Mouse (Mus musculus) heart, embryonic 15.5 days (tissue): ENCODE results near the gene Pipox. TPM values are rescaled to one million over a fixed set of nuclear protein-coding genes. Genes with fewer than 3 reads are reported as not detected.

Experiments
- ATAC-seq: fragments of 200-750 bp; cut with Nextera tagmentation; replicated peaks from 2 replicates; pipeline ENCODE4 v1.8.0; 2017; ENCODE audit warnings: low read depth, moderate TSS enrichment; ENCODE audit not compliant: insufficient number of reproducible peaks, insufficient read depth, low FRiP score
- H3K27ac ChIP-seq: fragments of 300-500 bp; sonication (generic); 2 replicates; pipeline ENCODE4 v1.5.1; 2015; ENCODE audit warnings: mild to moderate bottlenecking, inconsistent platforms
- H3K27me3 ChIP-seq: fragments of 300-500 bp; sonication (generic); 2 replicates; pipeline ENCODE4 v1.6.1; 2015; ENCODE audit warnings: inconsistent platforms
- H3K36me3 ChIP-seq: fragments of 300-500 bp; sonication (generic); 2 replicates; pipeline ENCODE4 v1.6.1; 2015; ENCODE audit warnings: mild to moderate bottlenecking, inconsistent platforms
- H3K4me1 ChIP-seq: fragments of 300-500 bp; sonication (generic); replicated peaks from 2 replicates; pipeline ENCODE4 v1.6.1; 2015; ENCODE audit warnings: inconsistent platforms
- H3K4me2 ChIP-seq: fragments of 300-500 bp; sonication (generic); 2 replicates; pipeline ENCODE4 v1.6.1; 2015; ENCODE audit warnings: inconsistent platforms, mild to moderate bottlenecking, moderate library complexity
- H3K4me3 ChIP-seq: fragments of 300-500 bp; sonication (generic); 2 replicates; pipeline ENCODE4 v1.5.1; 2015; ENCODE audit warnings: mild to moderate bottlenecking, inconsistent platforms
- H3K9ac ChIP-seq: fragments of 300-500 bp; sonication (generic); 2 replicates; pipeline ENCODE4 v1.6.1; 2015; ENCODE audit warnings: mild to moderate bottlenecking, inconsistent platforms
- H3K9me3 ChIP-seq: fragments of 300-500 bp; sonication (generic); replicated peaks from 2 replicates; pipeline ENCODE4 v1.6.1; 2016; ENCODE audit warnings: inconsistent platforms
- whole genome bisulfite sequencing: fragments of 180-500 bp; shearing (Covaris S2); methylation state at CpG from one replicate; pipeline ENCODE4 v1.1.7; 2015; ENCODE audit warnings: mixed read lengths; 5-methylcytosine and 5-hydroxymethylcytosine counted together
- polyA plus RNA-seq: library from polyadenylated mRNA; unstranded; fragments of >200 nt; fragmentation: Nextera tagmentation; extraction: Ambion mirVana; gene quantifications from 2 replicates; pipeline ENCODE4 v1.2.1, GENCODE M21; 2015

The Pipox gene
- polyA plus RNA-seq, 1 experiment from 2014 or later: 3.3 TPM

GRCm38 (mm10) chr11:77875269-77875668, 18.6 kb downstream of the Pipox start:
- 54% methylated on average over 5 of the region's 5 CpGs for WGBS
- H3K4me1 ChIP-seq: peaks cover 49% of the 10 kb centered on the region
- H3K9ac ChIP-seq: no peak overlapping the region

GRCm38 (mm10) chr11:77874685-77875231, 19.1 kb downstream of the Pipox start:
- H3K9ac ChIP-seq: no peak overlapping the region
- no peaks in the 10 kb centered on the region for H3K36me3 ChIP-seq
- no peak overlapping the region for H3K4me2 ChIP-seq
- ATAC-seq: no peak
- 59% methylated on average over 6 of the region's 6 CpGs for WGBS
- no peak overlapping the region for H3K27ac ChIP-seq
- no peaks in the 10 kb centered on the region for H3K27me3 ChIP-seq
- no peak overlapping the region for H3K4me3 ChIP-seq
- H3K9me3 ChIP-seq: no peaks in the 10 kb centered on the region
- H3K4me1 ChIP-seq: peaks cover 49% of the 10 kb centered on the region

More at GRCm38 (mm10) chr11:77875269-77875668, 18.6 kb downstream of the Pipox start:
- Histone ChIP-seq H3K4me2 (no peak overlapping the region), H3K27ac (no peak overlapping the region), H3K4me3 (no peak overlapping the region), H3K27me3 (no peaks in the 10 kb centered on the region), H3K9me3 (no peaks in the 10 kb centered on the region), H3K36me3 (no peaks in the 10 kb centered on the region)
- no peak for ATAC-seq

- peak overlapping the region; percentile 48; the same call in 1 of the 2 replicates for H3K4me2 ChIP-seq
- H3K27ac ChIP-seq: no peak overlapping the region
- 36% methylated on average over 3 of the region's 3 CpGs for WGBS
- H3K27me3 ChIP-seq: no peaks in the 10 kb centered on the region
- H3K36me3 ChIP-seq: no peaks in the 10 kb centered on the region
- no peak for ATAC-seq
- H3K9me3 ChIP-seq: no peaks in the 10 kb centered on the region
- H3K4me3 ChIP-seq: no peak overlapping the region
- no peak overlapping the region for H3K9ac ChIP-seq
- H3K4me1 ChIP-seq: peaks cover 49% of the 10 kb centered on the region
Measured at GRCm38 (mm10) chr11:77873116-77873515, 20.8 kb downstream of the Pipox start.

GRCm38 (mm10) chr11:77872685-77873084, 21.2 kb downstream of the Pipox start:
- Histone ChIP-seq H3K9me3 (no peaks in the 10 kb centered on the region), H3K4me2 (peak overlapping the region; percentile 48), H3K9ac (0 out of 2 replicates have a peak overlapping the region, but pooled peaks have one; percentile 5), H3K4me3 (no peak overlapping the region), H3K27ac (no peak overlapping the region), H3K36me3 (no peaks in the 10 kb centered on the region), H3K27me3 (no peaks in the 10 kb centered on the region), H3K4me1 (peaks cover 52% of the 10 kb centered on the region)
- 7% methylated on average over 7 of the region's 7 CpGs for WGBS
- ATAC-seq: no peak

GRCm38 (mm10) chr11:77872236-77872635, 21.7 kb downstream of the Pipox start:
- Histone ChIP-seq H3K9ac (0 out of 2 replicates have a peak overlapping the region, but pooled peaks have one; percentile 5), H3K36me3 (no peaks in the 10 kb centered on the region; the same call in 1 of the 2 replicates), H3K27ac (no peak overlapping the region), H3K4me2 (peak overlapping the region; percentile 48), H3K4me1 (peaks cover 53% of the 10 kb centered on the region), H3K9me3 (no peaks in the 10 kb centered on the region), H3K27me3 (no peaks in the 10 kb centered on the region), H3K4me3 (no peak overlapping the region)
- WGBS: 4% methylated on average over 11 of the region's 11 CpGs
- ATAC-seq: no peak

GRCm38 (mm10) chr11:77871436-77871835, 22.5 kb downstream of the Pipox start:
- Histone ChIP-seq H3K27ac (no peak overlapping the region), H3K27me3 (no peaks in the 10 kb centered on the region), H3K4me2 (no peak overlapping the region), H3K9me3 (no peaks in the 10 kb centered on the region), H3K36me3 (peaks cover 2% of the 10 kb centered on the region; the same call in 1 of the 2 replicates), H3K4me3 (no peak overlapping the region), H3K4me1 (peaks cover 50% of the 10 kb centered on the region), H3K9ac (no peak overlapping the region)
- 29% methylated on average over 4 of the region's 4 CpGs for WGBS
- ATAC-seq: peak; percentile 23; the same call in 1 of the 2 replicates

GRCm38 (mm10) chr11:77867419-77868083, 26.3 kb downstream of the Pipox start:
- H3K27me3 ChIP-seq: no peaks in the 10 kb centered on the region
- ATAC-seq: no peak
- H3K4me3 ChIP-seq: no peak overlapping the region
- H3K4me1 ChIP-seq: peaks cover 25% of the 10 kb centered on the region
- no peaks in the 10 kb centered on the region for H3K9me3 ChIP-seq
- 30% methylated on average over 11 of the region's 12 CpGs for WGBS
- peaks cover 26% of the 10 kb centered on the region for H3K36me3 ChIP-seq
- no peak overlapping the region for H3K27ac ChIP-seq
- H3K4me2 ChIP-seq: no peak overlapping the region
- no peak overlapping the region for H3K9ac ChIP-seq

- H3K27ac ChIP-seq: no peak overlapping the region
- H3K4me2 ChIP-seq: no peak overlapping the region
- H3K9ac ChIP-seq: no peak overlapping the region
- H3K4me1 ChIP-seq: peaks cover 12% of the 10 kb centered on the region
- no peaks in the 10 kb centered on the region for H3K9me3 ChIP-seq
- no peaks in the 10 kb centered on the region for H3K27me3 ChIP-seq
- H3K4me3 ChIP-seq: no peak overlapping the region
- peaks cover 45% of the 10 kb centered on the region for H3K36me3 ChIP-seq
- WGBS: 67% methylated on average over 12 of the region's 12 CpGs
- ATAC-seq: no peak
Measured at GRCm38 (mm10) chr11:77864771-77865170, 29.1 kb downstream of the Pipox start.

- Histone ChIP-seq H3K4me2 (no peak overlapping the region), H3K27me3 (no peaks in the 10 kb centered on the region), H3K9ac (no peak overlapping the region), H3K4me3 (no peak overlapping the region), H3K4me1 (peaks cover 11% of the 10 kb centered on the region), H3K36me3 (peaks cover 61% of the 10 kb centered on the region), H3K27ac (no peak overlapping the region), H3K9me3 (no peaks in the 10 kb centered on the region)
- WGBS: 86% methylated on average over 7 of the region's 7 CpGs
- no peak for ATAC-seq
Measured at GRCm38 (mm10) chr11:77862887-77863286, 31.0 kb downstream of the Pipox start.

GRCm38 (mm10) chr11:77860947-77861346, 32.9 kb downstream of the Pipox start:
- H3K4me1 ChIP-seq: no peaks in the 10 kb centered on the region
- no peak overlapping the region for H3K27ac ChIP-seq
- H3K4me3 ChIP-seq: no peak overlapping the region
- H3K9ac ChIP-seq: no peak overlapping the region
- WGBS: 73% methylated on average over 9 of the region's 9 CpGs
- no peak overlapping the region for H3K4me2 ChIP-seq
- H3K27me3 ChIP-seq: no peaks in the 10 kb centered on the region
- no peaks in the 10 kb centered on the region for H3K9me3 ChIP-seq
- ATAC-seq: no peak
- peaks cover 70% of the 10 kb centered on the region for H3K36me3 ChIP-seq

- Histone ChIP-seq H3K9me3 (no peaks in the 10 kb centered on the region), H3K4me1 (no peaks in the 10 kb centered on the region), H3K4me3 (no peak overlapping the region), H3K4me2 (no peak overlapping the region), H3K9ac (no peak overlapping the region), H3K27ac (no peak overlapping the region), H3K27me3 (no peaks in the 10 kb centered on the region), H3K36me3 (peaks cover 74% of the 10 kb centered on the region)
- 69% methylated on average over 9 of the region's 9 CpGs for WGBS
- no peak for ATAC-seq
Measured at GRCm38 (mm10) chr11:77858589-77858988, 35.3 kb downstream of the Pipox start.

GRCm38 (mm10) chr11:77857089-77857488, 36.8 kb downstream of the Pipox start:
- no peaks in the 10 kb centered on the region for H3K4me1 ChIP-seq
- no peak overlapping the region for H3K4me2 ChIP-seq
- no peak overlapping the region for H3K4me3 ChIP-seq
- no peak for ATAC-seq
- H3K36me3 ChIP-seq: peaks cover 84% of the 10 kb centered on the region
- H3K27ac ChIP-seq: no peak overlapping the region
- H3K9ac ChIP-seq: no peak overlapping the region
- H3K9me3 ChIP-seq: no peaks in the 10 kb centered on the region
- WGBS: 85% methylated on average over 6 of the region's 6 CpGs
- no peaks in the 10 kb centered on the region for H3K27me3 ChIP-seq
